Mouse (Mus musculus) adrenal gland, adult (tissue): Measurements from ENCODE around the gene Trp73.
A peak's percentile ranks its signal among the peaks of the same experiment; 100 is the strongest.

Source experiments
- DNase-seq, 2 experiments: peaks; one replicate each; pipeline ENCODE4 v3.0.0; 2022 to 2023; ENCODE audit warnings: low spot score in 1 of 2; ENCODE audit not compliant: inconsistent age in 2 of 2

Gene Trp73

DNA sequence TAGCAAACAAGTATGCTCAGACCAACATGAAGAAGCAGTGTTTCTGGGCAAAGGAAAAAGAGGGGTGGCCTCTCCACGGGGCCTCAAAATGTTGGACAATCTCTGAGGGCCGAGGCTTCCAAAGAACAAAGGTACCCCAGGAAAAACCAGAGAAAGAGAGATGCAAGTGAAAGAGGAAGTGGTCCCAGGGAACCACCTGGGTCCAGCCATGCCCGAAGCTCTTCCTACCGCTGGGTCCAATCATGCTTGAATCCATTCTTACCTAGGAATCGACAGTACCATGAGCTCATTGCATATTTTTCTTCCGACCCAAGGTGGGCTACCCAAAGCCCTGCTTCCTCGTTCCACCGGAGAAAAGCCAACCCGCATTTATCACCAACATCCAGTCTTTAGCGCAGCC, 36.1 kb downstream of the Trp73 start:
- DNase-seq = no peak

DNA sequence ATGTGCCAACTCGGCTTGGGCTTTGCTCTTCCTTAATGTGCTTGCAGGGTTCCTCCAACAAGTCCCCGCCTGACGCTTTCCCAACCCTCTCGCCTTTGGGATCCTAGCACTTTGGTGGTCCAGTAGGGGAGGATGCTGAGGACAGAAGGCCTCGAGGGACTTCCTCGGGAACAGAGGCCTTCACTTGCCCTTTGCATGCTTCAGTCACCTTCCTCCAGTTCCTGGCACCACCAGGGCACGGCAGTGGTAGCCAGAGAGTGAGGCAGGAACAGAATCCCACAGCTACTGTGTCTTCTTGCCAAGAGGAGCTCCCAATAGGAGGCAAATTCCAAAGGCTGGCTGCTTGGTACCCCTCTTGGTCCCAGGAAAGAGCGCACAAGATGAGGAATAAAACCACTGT, 36.6 kb downstream of the Trp73 start:
- DNase-seq = no peak

DNA sequence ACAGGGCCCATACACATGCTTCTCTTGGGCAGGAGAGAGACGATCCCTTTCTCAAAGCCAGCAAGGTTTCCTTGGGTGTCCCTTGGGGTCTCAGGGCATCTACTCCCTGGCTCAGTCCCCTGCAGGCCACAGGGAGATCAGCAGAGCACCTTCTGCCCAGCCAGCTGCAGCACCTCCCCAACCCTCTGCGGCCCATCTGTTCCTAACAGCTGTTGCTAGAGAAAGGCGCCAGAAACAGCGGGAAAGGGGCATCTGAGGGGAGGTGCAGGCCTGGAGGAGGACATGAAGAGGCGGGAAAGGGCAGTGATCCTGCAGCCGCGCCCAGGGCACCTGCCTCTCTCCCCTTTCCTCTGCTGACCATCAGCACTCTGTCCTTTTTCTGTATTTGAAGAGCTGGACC, 40.6 kb downstream of the Trp73 start:
- no peak for DNase-seq

DNA sequence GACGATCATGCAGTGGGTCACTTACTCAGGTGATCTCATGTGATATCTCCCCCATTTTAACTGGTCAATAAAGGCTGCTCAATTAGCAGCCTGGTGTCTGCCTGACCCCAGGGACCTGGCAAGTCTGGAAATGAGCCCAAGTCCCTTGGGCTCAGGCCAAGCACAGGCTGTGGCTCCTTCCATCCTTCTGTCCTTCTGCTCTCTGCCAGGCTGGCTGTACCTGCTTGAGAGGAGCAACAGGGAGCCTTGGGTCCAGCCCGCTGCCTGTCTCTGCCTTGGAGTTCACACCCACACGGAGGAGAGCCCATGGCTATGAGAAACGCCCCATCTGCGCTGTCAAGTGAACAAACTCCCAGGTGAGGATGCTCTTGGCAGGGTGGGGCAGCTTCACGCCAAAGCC, 43.9 kb downstream of the Trp73 start:
- no peak for DNase-seq

DNA sequence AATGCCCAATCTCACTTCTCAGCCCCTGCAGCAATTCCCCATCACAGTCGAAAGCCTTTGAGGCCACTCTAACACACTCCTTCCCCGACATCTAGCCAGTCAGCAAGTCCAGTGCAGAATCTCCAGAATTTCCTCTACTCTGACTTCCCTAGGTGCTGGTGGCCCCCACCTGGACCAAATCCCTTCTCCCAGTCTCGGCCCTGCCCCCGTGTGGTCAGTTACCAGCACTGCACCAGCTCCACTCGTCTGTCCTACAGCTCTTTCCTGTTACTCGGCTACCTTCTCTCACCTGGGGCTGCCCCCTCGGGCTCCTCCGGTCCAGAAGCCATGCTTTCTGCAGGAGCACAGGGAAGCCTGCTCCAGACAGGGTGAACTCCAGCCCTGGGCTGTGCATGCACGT, 46.8 kb downstream of the Trp73 start:
- DNase-seq = peak; percentile 13 to 65

DNA sequence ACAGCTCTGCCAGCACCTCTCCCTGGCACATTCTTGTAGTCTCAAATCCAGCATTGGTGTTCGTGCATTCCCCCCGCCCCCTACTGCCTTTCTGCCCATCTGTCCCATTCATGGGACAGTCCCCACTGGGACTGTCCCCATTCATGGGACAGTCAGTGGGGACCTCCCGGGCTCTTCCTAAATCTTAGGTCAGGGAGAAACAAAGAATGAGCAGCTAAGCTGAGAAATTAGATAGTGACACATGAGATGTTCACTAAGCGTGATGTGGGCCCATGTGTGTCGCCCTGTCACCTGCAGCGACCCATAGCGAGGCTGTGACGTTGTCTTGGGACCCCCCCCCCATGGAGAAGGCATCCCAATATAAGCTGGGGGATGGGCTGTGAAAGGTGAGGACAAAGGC, 48.7 kb downstream of the Trp73 start:
- DNase-seq = no peak

DNA sequence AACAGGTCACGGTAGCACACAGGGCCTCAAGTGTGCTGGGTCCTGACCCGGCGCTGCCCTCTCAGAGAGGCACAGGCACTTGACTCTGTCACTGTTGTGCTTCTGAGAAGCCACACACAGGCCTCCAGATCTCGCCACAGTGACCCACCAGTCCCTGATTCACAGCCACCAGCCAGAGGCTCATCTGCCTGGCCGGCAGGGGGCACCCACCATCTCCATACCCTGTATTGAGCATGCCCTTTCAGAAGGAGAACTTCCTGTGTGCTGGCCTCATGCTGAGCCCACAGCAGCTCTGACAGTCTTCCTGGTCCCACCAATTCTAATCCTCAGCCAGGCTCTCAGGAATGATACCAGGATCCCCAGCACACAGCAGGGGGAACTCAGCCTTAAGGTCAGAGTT, 50.8 kb downstream of the Trp73 start:
- DNase-seq = no peak

DNA sequence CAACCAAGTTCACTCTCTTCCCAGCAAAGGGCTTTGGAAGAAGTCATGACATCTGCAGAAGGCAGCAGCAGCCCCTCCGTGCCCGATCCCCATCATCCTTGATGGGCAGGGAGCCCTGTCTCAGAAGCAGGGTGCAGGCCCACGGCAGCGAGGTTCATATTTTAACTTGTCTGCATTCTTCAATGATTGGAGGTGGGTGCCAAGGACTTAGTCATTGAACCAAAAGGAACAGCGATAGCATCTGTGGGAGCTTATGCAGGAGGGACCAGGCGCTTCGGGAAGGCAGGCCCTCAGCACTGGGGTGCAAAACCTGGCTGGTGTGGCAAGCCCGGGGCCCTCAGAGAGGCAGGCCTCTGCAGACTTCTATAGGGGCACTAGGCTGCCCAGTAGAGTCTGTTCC, 53.6 kb downstream of the Trp73 start:
- no peak for DNase-seq

DNA sequence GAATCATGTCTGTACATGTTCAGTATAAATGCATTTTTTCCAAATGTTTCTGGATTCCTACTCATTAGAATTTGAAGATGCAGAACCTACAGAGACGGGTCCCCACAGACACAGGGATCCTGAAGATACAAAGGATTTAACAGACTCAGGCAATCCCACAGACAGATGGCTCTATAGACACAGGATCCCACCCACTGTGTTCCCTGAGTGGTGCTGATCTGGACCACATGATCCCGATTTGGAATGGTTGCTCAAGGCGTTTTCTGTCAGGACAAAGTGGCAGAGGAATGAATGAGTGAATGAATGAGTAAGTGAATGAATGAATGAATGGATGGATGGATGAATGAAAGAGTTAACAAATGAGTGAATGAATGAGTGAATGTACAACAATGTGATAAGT, 54.2 kb downstream of the Trp73 start:
- no peak for DNase-seq

DNA sequence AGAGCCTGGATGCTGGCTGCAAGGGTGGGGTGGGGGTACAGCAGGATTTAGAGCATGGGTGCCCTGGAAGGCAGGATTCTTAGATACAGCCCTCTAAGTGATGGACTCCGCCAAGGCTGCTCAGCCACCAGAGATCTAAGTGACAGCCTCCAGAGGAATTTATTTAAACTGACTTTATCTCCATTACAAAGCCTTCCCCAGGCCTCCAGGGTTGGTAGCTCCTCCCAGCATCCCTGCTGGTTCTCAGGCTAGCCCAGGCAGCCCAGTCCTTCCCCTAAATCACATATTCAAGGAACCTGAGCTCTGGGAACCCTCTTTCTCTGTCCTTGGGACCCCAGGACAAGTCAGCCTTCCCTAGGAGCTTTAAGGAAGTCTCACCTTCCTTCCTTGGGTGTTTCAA, 58.0 kb downstream of the Trp73 start:
- no peak for DNase-seq

DNA sequence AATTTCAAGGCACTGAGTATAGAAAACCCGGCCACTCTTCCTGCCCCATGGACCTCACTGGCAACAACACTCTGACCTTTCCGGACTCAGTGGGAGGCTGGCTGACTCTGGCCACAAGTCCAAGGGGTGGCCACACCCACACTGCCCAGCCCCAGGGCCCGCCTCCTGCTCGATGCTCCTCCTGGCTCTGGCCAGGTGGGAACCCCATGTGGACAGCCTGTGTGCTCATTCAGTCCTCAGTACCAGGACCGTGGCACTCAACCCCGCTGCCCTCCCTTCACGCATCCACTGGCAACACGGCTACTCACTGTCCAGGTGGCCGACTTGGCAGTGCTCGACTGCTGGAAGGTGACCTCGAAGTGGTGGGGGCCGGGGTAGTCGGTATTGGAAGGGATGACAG, 59.0 kb downstream of the Trp73 start:
- DNase-seq = no peak

DNA sequence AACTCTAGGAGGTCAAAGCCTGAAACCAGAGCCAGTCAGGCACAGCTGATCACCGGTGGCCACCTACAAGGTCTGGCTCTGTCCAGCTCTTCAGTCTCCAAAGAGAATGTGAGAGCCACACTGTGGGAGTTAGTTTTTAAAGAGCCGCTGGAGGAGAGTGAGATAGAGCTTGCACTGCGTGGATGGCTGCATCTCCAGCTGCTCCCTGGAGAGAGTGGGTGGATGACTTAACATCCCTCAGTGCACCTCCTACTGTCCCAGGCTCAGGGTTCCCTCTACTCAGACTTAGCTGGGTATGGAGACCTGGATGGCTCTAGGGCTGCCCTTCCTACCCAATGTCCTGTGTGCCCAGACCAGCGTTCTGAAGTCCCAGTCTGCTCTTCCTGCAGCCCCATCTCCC, 59.8 kb downstream of the Trp73 start:
- DNase-seq = no peak

DNA sequence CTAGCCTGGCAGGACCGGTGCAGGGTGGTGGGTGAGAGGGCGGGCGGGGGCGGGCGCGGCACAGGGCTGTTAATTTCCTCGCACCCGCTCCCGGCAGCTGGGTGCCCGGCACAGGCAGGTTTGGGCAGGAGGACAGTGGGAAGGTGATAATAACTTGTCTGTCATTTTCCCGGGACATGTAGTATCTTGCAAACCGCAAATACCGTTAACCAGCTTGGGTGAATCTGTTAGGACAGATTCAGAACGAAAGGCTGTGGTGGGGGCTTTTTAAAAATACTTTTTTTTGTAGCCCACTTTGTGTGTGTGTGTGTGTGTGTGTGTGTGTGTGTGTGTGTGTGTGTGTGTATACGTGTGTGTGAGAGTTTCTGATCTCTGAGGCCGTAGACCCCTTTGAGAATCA, 68.1 kb downstream of the Trp73 start:
- DNase-seq = no peak

DNA sequence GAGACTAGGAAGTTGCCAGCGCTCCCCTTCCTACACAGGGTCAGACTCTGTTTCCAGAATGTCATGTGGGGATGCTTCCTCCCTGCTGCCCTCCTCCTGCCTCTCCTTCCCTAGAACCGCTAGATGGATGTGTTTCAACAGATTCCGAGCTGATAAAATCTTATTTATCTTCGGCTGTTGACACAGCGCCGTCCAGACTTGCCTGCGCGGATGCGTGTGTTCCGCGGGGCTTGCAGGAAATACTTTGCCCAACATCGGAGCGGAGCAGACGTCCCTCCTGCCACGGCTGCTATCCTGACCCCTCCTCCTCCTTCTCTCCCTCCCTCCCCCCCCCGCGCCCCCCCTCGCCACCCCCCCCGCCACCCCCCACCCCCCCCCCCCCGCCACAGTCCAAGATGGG, 68.5 kb downstream of the Trp73 start:
- no peak for DNase-seq

DNA sequence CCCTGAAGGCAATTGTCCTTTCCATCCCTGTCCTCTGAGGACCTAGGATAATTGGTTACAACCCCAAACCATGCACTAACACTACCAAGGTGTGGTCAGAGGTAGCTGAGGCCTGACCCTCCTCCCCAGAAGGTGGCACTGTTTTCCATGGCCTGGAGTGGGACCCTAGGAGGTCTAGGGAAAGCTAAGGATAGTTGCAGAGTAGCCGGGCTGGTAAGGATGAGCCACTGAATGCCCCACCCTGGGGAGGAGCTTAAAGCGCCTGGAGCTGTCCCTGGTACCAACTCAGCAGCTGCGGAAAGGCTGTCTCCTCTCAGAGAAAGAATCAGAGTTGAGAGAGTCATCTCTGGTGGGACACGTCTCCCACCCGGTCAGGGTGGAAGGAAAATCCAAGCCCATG, 69.1 kb downstream of the Trp73 start:
- DNase-seq = peak; percentile 11 to 55

DNA sequence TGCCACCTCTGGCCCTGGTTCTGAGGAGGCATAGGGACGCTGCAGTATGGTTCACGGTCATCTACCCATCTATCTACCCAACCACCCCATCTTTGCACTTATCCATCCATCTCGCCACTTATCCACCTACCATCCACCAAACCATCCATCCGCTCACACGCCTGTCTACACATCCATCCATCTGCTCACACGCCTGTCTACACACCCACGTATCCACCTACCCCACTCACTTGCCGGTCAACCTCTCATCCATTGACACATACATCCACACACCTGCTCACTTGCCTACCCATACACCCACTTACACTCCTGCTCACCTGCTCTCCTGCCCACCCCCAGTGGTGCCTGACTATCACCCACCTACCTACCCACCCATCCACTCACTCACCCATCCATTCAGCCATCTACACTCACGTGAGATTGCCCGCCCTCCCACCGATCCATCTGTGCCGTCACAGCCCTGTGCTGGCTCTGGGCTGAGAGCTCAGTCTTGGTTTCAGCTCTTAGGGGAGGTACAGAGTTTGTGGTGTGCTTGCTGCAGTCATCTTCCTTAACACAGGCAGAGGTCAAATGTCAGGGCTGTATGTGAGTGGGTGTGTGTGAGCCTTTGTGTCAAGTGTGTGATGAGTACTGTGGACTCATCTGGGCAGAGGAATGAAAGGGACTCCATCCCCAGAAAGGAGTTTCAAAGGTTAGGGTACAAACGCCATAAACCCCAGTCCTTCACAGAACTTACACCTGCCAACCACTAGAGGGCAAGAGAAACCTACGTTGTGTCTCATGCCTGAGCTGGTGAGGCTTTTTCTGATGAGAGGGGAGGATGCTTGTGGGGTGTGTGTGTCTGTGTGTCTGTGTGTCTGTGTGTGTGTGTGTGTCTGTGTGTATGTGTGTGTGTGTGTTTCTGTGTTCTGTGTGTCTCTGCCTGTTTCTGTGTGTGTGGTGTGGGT, 74.9 kb downstream of the Trp73 start:
- peak in 1 of 2 experiments; percentile 44 for DNase-seq

DNA sequence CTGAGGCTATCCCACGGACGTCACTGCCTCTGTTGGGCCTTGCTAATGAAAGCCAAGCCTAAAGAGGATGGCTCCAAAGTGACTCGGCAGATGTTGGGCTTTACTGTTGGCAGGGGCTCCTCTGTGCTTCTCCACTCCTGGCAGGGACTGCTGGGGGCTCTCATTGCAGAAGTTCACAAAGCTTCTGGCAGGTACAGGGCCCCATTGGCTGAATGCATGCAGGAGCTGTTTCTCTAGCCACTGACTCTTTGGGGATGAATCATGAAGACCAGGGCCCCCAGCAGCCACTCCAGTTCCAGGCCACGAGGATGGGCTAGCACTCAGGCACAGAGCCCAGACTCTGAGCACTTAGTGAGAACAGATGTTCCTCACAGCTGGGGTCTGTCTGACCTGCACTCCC, 82.3 kb downstream of the Trp73 start:
- no peak for DNase-seq

DNA sequence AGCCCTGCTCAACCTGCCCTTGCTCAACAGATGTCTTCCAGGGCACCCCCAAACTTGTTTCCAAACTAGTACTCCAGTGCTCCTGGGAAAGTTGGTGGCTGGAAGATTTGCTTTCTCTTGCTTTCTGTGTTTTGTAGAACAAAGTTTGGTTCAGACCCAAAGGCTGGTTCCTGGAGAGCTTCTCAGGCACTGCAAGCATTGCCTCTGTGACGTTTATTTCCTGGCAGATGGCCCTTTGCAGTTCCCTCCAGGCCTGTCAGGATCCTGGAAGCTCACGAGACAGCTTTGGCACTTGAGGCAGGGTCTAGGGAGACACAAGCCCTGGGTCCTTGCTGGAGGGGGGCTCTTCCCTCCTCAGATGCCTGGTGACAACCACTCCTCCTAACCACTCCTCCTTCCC, 83.3 kb downstream of the Trp73 start:
- no peak for DNase-seq

DNA sequence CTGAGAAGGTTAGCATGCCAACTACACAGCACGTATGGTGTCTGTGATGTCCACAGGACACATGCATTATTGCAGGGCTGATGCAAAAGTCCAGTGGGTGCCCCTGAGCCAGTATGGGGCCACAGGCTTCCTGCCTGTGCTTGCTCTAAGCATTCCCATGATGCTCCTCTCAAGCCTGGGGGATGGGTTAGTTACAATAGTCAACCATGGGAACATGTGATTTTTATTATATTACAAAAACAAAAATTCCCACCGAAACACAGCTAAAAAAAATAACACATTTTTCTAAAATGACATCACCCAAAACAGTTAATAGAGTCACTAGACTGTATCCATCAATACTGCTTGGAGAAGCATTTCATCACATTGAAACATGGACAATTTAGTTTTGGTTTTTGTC, 84.0 kb downstream of the Trp73 start:
- DNase-seq = no peak

DNA sequence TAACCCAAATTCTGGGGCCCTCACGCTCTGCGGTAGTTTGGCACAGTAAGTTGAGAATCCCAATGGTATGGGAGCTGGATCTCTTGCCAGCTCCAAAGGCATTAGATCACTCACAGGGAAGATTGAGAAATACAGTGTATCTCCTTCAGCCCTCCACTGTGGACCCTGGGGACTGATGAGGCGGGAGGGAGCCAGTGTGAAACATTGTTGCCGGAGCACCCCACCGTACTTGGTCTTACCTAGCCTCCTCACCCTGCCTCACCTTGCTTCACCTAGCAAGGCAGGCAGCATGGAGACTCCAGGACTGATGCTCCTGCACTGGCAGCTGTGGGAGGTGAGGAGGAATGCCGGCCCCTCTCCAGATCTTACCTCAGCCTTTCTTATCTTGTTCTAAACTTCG, 84.5 kb downstream of the Trp73 start:
- DNase-seq = no peak

DNA sequence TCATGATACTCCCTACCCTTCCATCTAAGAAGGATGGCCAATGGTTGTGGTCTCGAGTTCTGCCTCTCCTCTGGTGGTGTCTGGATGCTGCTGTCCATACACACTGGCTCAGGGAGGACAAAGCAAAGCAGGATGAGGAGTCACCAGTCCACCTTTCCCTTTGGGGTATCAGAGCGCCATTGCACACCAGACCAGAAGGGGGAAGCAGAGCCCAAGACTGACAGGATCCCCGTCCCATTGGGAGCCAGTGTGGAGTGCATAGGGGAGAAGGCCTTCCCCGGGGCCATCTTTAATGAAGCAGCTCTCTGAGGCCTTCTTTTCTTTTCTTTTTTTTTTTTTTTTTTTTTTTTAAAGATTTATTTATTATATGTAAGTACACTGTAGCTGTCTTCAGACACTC, 86.9 kb downstream of the Trp73 start:
- DNase-seq = no peak

DNA sequence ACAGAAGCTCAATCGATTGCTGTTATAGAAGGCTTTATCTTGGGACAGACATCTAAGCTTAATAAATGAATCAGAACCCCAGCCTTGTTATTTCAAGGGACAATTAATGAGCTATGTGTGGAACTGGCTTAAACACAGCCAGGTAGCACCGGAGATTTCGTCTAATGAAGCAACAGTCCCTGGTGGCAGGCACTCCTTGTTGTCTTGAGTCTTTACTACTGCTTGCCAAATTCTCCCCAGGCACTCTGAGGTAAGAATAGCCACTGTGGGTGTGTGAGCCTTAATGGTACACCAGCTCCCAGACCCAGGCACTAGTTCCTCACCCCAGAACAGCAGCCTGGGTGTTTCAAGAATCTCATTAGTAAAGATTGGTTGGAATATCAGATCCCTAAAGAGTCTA, 88.6 kb downstream of the Trp73 start:
- DNase-seq = no peak

DNA sequence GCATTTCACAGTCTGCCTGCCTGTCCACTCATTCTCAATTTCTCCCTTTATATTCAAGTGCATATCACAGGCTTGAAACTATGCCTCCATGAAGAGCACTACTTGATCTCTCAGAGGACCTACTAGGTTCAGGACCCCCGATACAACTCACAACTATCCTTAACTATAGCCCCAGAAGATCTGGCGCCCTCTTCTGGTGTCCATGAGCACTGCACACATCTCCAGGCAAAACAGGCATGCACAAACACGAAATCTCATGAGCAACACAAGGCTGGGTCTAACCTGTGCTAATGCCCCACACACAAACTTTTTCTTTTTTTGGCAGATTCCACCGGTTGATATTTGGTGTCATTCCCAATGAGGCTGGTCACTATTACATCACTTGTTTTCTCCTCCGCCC, 94.2 kb downstream of the Trp73 start:
- no peak for DNase-seq
